Mouse (Mus musculus): ENCODE measurements around the gene Rnf168.

GRCm38 (mm10) chr16:32335146-32335545 is 57.9 kb downstream of the Rnf168 start:
- TF ChIP-seq CTCF (IDR thresholded peaks at IDR 0.05; ENCODE audit: borderline replicate concordance, extremely low read depth, insufficient read depth, insufficient read length): no peak
- no peak for TF ChIP-seq POLR2A (IDR thresholded peaks at IDR 0.05; ENCODE audit: borderline replicate concordance, extremely low read depth, insufficient read depth, insufficient read length, poor library complexity, severe bottlenecking)

Data from brain, embryonic 14.5 days (tissue).